Mouse (Mus musculus) frontal cortex, adult 2 months (tissue): ENCODE results near the gene Olfr127. TPM values are rescaled to one million over a fixed set of nuclear protein-coding genes. Genes with fewer than 3 reads are reported as not detected.
"Not testable (repeated sequence)": the region's sequence is repeated elsewhere in the genome, so short reads cannot be mapped to it uniquely, and the experiment has no call there.

Experiments used
- DNase-seq, 2 experiments: peaks; one replicate each; pipeline ENCODE4 v3.0.0; 2022; ENCODE audit warnings: low spot score in 1 of 2; ENCODE audit errors: extremely low spot score in 1 of 2
- polyA plus RNA-seq: library from polyadenylated mRNA; depleted of rRNA; stranded (reverse); fragments of >200 nt; gene quantifications from 2 replicates; pipeline ENCODE4 v1.2.3, GENCODE M21; 2012; rRNA removed

Gene Olfr127
- polyA plus RNA-seq = not detected in 2 replicates

- no peak for DNase-seq
These were observed at the start of gene Olfr127 for GRCm38 (mm10) chr17:37900137-37900536. Gene Olfr127 (plus strand): TSS chr17:37900437.

- no peak for DNase-seq
These were observed 36.3 kb upstream of the Olfr127 start for GRCm38 (mm10) chr17:37863901-37864300.

- no peak for DNase-seq
These were observed 30.5 kb upstream of the Olfr127 start for GRCm38 (mm10) chr17:37869676-37870205.

- DNase-seq = no peak
These were observed 26.4 kb upstream of the Olfr127 start for GRCm38 (mm10) chr17:37873830-37874229.

GRCm38 (mm10) chr17:37906821-37907220 is 6.6 kb downstream of the Olfr127 start:
- DNase-seq = not testable (repeated sequence)

GRCm38 (mm10) chr17:37920248-37920647 is 20.0 kb downstream of the Olfr127 start, which contains the start of gene Olfr128:
Gene Olfr128 (plus strand): TSS chr17:37920548.
- DNase-seq = no peak

GRCm38 (mm10) chr17:37952979-37953378 is 52.7 kb downstream of the Olfr127 start, which contains the start of gene Olfr761:
Gene Olfr761 (minus strand): TSS chr17:37953079.
- no peak for DNase-seq

Other genes with a start within 250 kb of the Olfr127 start
- gene Olfr117, start 236.7 kb upstream of the Olfr127 start, polyA plus RNA-seq = not detected in 2 replicates
- 0.10 and 0.15 TPM in 2 replicates for gene Olfr118, start 233.4 kb upstream of the Olfr127 start, polyA plus RNA-seq
- 0.06 TPM in 1 of 2 replicates, not detected in the other for gene Olfr119, start 203.9 kb upstream of the Olfr127 start, polyA plus RNA-seq
- gene Olfr120, start 178.6 kb upstream of the Olfr127 start, polyA plus RNA-seq = not detected in 2 replicates
- 0.08 TPM in 1 of 2 replicates, not detected in the other for gene Olfr121, start 151.6 kb upstream of the Olfr127 start, polyA plus RNA-seq
- gene Olfr122, start 131.8 kb upstream of the Olfr127 start, polyA plus RNA-seq = 0.08 TPM in 1 of 2 replicates, not detected in the other
- gene Olfr123, start 106.9 kb upstream of the Olfr127 start, polyA plus RNA-seq = not detected in 2 replicates
- 0.04 TPM in 1 of 2 replicates, not detected in the other for gene Olfr124, start 100.5 kb upstream of the Olfr127 start, polyA plus RNA-seq
- not detected in 2 replicates for gene Olfr125, start 67.5 kb upstream of the Olfr127 start, polyA plus RNA-seq
- gene Olfr126, start 53.0 kb upstream of the Olfr127 start, polyA plus RNA-seq = not detected in 2 replicates
- gene Olfr128, start 20.1 kb downstream of the Olfr127 start, polyA plus RNA-seq = not detected in 2 replicates
- not detected in 2 replicates for gene Olfr761, start 52.6 kb downstream of the Olfr127 start, polyA plus RNA-seq
- 0.08 and 0.18 TPM in 2 replicates for gene Olfr129, start 159.6 kb downstream of the Olfr127 start, polyA plus RNA-seq
- gene Olfr130, start 163.5 kb downstream of the Olfr127 start, polyA plus RNA-seq = 0.02 TPM in 1 of 2 replicates, not detected in the other
- 0.16 and 0.17 TPM in 2 replicates for gene Olfr131, start 188.3 kb downstream of the Olfr127 start, polyA plus RNA-seq
- gene Olfr132, start 234.1 kb downstream of the Olfr127 start, polyA plus RNA-seq = not detected in 2 replicates
- gene Olfr133, start 244.8 kb downstream of the Olfr127 start, polyA plus RNA-seq = not detected in 2 replicates